Mouse (Mus musculus) layer of hippocampus, adult 11-12 months (tissue): Measurements from ENCODE around the gene Inhbb.
A peak's percentile ranks its signal among the peaks of the same experiment; 100 is the strongest.

Source experiments
- DNase-seq: peaks from one replicate; pipeline ENCODE4 v3.0.0; 2022; ENCODE audit warnings: low spot score

The Inhbb gene

DNA sequence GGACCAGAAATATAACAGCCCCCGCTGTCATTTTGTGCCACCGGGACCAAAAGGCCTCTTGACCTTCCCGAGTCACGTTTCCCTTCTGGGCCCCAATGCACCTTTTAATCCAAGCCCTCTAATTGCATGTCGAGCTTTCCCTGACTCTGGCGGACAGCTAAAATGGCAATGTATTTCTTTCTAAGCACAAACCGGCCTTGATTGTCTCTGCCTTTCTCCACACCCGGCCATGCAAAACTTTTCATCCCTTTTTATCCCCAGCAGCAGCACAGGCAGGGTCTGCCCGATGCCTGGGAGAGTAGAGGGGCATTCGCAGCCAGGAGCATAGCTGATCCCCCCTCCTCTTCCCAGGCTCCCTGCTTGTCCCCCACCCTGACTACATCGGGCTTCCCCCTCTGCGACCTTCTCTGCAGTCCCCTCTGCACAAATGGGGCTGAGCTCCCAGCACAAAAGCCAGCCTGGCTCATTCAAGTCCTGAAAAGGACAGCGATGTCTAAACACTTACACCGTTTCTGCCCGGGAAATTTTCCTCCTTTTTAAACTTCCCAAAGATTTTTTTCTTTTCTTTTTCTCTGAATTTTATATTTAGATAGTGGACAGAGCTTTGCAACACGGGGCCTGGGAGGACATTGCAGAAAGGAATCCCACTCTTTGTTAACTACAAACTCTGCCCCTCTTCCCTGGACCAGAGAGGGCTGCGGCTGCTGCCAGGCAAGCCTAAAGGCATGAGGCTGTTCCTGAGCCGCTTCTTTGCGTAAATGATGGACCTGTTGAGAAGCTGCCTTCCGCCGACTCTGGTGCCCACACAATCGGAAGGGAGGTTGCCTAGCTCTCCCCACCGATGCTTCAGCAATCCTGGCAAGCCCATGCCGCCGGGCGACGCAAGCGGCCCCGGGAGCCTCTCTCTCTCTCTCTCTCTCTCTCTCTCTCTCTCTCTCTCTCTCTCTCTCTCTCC lies 2.6 kb downstream of the Inhbb start:
- DNase-seq: no peak

DNA sequence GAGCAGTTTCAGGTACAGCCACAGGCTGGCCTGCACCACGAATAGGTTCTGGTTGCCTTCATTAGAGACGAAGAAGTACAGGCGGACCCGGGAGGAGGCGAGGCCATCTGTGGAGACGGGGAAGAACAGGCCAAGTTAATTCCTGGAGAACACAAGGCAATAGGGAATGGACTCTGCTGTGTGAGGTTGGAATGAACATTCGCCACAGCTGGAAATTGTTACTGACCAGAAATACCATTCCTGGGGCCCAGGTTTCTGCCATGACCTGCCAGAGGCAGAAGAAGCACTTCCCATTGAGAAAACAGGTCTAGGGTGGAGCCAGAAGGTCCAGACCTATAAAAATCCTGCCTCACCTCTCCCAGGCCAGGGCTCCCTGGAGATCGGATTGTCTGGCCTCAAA lies 4.1 kb downstream of the Inhbb start:
- no peak for DNase-seq

DNA sequence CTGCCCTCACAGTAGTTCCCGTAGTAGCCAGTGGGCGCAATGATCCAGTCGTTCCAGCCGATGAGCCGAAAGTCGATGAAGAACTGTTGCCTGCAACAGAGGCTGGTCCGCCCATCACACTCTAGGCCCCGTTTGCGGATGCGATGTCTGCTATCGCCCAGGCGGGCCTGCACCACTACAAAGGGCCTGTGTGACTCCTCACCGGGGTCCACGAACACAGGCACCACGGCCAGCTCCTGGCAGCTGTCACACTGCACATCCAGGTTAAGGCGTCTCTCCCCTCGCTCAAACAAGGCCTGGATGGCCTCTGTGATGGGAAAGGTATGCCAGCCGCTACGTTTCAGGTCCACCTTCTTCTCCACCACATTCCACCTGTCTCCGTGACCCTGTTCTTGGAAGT lies 4.5 kb downstream of the Inhbb start:
- no peak for DNase-seq

DNA sequence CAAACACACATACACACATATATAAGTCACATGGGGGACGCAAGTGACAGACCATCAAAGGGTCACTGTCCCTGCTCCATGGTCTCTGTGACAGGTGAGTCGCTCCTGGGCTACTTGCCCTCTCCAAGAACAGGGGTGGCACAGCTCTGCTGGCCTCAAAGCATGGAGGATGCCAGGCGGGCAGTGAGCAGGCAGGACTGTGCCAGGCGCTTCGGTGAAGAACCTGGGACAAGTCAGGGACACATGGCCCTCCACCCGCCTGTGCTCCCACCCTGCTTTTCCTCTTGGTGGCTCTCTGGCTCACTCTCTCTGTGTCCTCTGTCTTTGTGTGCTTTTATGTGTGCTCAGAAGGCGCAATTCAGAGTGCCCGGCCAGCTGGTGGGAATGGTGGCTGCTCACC lies 5.4 kb downstream of the Inhbb start:
- no peak for DNase-seq

DNA sequence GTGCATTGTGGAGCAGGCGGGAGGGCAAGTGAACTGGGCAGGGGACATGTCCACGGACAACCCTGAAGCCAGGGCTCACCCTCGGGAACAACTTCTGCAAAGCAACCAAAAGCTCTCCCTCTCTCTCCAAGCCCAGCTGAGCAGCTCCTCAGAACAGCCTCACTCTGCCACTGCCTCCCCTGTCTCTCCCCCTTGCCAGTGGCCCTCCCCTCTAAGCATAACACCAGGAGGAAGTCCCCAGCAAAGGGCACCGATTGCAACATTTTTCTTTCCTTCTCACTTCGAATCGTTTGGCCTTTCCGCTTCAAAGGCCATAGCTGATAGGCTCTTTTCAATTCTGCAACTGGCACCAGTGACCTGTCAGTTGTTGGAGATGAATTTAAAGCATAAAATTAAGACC lies 5.9 kb downstream of the Inhbb start:
- no peak for DNase-seq

DNA sequence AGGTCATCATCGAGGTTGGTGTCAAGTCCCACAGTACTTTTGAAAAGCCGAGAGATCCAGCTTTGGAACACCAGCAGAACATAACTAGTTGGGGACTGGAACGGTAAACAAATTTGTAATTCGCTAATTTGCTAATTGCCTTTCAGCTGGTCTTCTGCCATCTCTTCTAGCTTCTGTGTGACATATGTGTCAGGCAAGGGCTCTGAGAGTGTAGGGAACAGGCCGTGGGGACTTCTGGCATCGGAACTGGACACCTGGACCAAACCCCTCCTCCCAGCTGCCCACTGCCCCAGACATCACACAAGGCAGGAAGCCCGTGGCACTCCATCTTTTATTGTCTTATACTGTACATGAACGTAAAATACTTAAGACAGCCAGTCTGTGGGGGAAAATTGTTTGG lies 6.9 kb downstream of the Inhbb start:
- no peak for DNase-seq

DNA sequence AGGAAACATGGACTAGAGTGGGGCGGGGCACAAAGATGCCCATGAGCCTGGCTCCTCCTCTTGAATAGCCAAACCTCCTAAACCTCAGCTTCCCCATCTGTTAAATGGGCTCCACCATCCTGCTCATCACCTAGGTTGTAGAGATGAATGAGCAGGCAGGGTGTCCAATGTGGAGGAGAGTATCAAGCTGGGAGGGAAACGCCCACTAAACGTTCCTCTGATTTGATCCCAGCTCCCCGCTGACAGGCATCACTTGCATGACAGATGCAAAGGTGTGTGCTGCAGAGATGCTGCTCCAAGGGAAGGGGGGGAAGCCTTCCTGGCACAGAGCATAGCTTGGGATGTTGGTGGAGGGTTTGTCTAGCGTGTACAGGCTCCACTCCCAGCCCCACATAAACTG lies 11.4 kb downstream of the Inhbb start:
- DNase-seq: no peak

DNA sequence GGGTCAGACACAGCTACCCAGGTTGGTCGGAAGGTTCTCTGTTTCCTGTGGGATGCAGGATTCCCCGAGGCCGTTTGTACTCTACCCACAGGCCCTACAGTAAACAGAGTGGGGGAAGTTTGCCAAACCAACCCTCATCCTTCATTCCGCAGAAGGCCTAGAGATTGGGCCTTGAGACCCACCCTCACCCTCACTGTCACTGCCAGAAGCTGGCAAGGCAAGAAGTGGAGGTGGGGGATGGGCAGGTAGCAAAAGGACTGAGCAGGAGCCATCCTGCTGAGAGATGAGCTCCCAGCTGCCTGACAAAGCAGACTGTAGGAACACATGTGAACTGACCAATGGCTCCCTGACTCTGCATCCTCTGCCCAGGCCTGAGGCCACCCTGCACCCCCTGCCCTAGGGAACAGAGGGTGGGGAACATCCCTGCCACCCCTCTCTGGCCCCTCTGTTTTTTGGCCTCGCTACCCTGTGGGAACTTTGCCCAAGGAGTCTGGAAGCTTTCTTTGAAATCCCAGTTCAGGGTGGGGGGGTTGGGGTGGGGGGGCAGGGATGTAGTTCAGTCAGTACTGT lies 12.4 kb downstream of the Inhbb start:
- no peak for DNase-seq

DNA sequence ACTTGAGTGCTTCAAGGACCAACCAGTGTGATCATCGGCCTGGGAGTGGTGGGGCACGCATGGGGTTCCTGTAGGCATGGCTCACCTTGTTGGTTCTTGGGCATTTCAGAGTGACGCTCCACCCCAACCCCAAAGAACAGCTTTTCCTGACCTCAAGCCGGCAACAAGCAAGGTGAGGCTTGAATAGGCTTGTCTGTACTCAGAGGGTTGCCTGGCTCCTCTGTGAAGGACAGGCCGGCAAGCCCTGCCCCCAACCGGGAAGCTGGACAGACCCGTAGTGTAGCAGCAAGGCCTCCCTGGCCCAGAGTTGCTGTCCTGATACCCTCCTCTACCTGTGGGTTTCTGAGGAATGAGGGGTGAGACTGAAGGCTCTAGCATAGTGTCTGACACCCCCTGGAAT lies 12.9 kb downstream of the Inhbb start:
- no peak for DNase-seq

DNA sequence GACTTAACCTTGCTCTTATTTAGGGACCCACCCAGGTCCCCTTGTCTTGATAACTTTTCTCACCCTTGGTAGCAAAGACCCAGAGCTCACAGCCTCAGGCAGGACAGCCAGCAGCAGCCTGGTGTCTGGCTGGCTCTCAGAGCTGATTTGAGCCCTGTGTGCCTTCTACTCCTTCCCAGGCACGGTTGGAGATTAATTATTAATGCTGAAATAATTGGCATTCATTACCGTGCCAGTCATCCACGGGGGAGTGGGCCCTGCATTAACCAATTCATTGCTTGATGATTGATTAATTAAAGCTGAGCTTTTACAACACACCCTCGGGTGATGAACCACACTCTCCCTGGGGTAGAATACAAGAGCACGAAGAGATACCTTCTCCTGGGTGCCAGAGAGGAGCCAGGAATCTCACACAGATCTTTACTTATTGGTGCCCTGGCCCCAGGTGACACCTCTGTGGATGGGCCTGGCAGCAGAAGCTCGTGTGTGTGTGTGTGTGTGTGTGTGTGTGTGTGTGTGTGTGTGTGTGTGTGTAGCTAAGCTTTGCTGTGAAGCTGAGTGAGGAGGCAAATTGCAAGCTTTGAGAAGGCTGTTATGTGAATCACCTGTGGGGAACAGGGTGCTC lies 14.2 kb downstream of the Inhbb start:
- no peak for DNase-seq

DNA sequence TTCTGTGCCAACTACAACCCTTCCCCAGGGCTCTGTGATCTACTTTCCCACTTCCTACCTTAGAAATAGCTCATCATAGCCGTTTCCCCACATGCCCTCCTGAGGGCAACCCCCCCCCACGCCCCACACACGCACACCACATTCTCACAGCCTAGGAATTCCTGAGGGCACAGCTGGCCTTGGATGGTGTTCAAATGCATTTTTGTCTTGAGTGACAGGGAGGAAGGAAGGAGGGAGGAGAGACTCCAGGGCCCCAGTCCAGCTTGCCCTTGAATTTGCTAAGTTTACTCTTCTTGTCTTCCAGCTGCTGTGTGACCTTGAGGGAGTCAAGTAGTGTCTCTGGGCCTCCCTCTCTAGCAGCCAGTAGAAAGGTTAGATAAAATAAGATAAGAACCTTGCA lies 17.2 kb downstream of the Inhbb start:
- no peak for DNase-seq

DNA sequence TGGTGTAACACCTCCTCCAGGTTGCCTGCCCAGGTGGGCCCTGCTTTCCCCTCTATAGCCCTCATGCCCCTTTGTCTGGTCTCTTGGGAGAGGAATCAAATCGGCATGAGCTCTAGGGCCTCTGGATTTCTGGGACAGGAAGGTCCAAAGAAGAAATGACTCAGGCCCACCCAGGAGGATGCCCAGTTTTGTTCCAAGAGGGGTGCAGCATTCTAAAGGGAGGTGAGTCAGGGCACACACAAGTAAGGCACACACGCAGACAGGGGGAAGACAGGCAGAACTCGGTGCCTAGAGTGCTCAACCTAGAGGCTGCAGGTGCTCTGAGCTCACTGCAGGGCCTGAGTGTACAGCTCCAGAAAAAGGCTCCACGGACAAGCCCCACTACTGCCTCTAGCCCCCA lies 17.7 kb downstream of the Inhbb start:
- no peak for DNase-seq

DNA sequence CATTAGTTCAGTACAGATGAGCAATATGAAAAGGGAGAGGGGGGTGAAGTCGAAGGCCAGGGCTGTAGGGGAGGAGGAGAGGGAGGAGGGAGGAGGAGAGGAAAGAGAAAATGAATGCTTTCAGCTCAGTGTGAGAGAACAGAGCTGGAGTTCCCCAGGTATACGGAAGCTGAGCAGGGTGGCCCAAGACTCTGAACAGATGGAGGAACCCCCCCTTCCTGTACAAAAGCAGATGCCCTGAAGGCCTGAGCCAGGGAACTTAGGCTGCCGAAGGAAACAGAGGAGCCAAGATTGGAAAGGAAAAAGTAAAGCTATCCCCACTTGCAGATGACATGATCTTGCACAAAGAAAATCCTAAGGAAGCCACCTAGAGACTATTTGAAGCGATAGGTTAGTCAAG lies 20.8 kb downstream of the Inhbb start:
- DNase-seq: no peak

DNA sequence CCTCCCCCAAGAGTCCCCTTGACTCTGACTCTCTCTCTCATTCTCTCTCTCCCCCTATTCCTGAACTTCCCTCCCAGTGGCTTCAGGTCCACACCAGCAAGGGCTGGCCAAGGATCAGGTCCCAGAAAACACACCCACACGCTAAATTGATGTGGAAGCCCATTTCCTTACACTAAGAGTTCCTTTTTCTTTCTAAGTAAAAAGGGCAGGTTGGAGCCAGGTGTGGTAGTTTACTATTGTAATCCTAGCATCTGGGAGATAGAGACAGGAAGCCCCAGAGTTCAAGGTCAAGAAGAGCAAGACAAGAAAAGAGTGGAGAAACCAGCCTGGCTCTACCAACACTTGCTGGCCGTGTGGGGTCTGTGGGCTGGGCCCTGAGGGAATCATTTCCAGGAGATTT lies 23.4 kb downstream of the Inhbb start:
- no peak for DNase-seq

DNA sequence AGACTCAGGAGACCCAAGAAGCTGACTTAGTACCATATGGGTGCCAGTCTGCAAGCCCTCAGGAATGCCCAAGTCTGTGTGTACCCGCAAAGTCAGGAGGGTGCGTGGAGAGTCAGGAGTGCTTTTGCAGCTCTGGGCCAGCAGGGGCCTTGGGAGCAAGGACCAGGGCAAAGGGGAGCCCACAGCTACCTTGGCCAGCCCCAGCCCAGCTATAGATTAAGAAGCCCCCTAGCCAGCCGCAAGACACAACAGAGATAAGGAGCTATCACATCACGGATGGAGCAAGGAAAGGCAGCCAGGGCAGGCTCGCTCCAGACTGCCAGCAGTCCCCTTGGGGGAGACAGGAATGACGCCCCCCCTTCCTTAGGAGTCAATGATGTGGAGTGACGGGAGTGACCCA lies 24.2 kb downstream of the Inhbb start:
- no peak for DNase-seq

DNA sequence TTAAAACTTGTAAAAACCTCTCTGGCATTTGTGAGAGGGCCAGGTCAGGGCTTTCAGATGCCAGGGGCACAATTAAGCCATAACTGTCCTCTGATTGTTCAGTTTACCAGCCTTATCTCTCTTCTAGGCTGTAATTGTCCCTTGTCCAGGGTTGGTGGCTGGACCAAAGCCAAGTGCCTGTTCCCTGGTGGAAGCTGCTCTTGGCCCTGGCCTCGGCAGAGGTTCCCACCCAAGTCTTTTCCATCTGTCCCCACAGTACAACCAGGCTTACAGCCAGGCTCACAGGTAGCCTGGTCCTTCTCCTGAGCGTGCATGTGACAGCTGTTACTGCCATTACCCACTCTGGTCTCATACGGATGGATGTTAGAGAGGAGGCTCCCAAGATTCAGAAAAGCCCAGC lies 30.7 kb downstream of the Inhbb start:
- no peak for DNase-seq

DNA sequence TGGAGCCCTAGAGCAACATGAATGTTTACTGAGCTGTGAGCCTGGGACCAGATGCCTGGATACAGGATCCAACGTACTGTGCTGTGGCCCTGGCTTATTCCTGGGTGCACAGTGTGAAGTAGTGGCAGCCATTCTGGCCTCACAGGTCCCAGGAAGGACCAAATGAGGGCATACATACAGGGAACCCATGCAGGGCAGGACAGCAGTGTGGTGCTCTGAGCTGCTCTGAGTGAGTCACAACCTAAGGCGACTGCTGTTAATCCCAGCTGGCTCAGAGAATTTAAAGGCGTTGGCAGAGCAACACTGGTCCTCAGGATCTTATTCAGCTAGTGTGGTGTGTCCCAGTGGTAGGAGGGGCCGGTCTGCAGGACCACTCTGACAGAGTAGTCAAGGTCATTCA lies 31.4 kb downstream of the Inhbb start:
- no peak for DNase-seq

DNA sequence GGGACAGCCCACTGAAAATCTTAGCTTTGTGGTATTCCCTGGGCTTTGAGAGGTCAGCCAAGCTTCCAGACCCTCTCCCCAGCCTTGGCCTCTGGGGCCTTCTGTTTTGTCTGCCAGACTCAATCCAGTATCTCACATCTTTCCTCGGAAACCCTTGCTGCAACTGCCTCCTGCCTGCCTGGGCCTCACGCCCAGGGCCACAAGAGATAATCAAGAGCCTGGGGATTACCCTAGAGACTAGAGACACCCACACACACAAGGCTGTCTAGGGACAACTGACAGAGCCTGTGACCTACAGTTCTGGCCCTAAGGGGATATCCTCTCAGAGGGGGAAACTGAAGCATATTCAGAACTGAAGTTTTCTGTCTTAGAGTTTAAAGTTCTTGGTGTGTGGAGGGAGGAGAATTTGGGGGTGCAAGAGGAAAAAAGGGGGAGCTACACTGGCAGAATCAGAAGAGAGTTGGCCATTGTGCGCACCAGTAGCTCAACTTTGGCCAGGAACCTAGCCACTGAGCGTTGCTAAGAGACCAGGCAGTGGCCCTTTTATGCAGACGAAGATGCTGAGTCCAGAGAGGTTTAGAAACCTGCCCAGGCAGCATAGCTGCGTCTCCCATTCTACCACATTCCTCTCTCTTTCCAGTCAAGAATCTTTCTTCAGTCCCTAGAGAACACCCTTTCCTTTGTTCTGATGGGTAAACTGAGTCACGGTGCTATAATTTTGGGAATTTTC lies 32.1 kb downstream of the Inhbb start:
- DNase-seq: no peak

DNA sequence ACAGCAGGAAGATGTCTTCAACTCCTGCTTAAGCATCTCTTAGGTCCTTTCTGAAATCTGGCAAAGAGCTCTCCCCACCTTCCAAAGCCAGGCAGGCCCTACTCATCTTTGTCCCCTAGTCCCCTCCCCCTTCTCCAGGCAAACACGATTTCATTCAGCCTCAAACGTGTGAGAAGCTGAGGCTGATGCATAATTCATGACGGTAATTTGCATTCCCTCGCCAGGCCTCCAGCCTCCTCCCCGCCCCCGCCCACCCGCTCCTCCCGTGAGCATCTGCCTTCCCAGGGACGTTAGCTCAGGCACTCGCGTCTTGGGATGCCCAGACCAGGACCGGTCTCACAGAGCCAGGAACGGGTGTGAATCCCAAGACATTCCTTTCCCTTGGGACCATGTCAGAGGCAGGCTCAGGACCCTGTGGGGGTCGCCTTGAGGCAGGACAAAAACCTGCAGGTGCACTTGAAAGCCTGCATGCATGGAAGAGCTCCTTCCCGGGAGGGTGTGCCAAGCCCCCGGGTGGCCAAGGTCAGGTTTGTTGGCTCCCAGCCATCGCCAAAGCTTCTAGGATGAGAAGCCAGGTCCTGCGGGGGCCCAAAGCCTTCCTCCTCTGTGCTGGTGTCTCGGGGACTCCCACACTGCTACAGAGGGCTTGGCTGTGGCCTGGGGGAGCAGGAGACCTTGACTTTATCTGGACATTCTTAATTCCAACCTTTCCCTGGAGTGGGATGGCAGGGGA lies 33.2 kb downstream of the Inhbb start:
- DNase-seq: peak; percentile 15

DNA sequence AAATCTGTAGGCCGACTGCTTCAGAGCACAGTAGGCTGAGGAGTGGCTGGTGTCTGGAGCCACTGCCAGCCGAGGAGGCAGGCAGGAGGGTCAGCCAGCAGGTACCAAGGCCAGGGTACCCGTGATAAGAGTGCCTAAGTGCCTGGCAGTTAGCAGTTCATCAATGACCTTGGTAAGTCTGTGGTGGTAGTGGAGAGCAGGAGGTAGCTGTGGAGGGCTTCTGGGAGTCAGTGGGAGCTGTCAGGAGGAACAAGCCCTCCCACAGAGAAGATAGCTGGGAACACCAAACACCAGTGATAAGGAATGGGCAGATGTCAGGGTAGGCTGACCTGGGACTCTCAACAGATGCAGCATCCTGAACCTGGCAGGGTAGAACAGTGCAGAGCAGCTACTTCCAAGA lies 35.7 kb downstream of the Inhbb start:
- no peak for DNase-seq

DNA sequence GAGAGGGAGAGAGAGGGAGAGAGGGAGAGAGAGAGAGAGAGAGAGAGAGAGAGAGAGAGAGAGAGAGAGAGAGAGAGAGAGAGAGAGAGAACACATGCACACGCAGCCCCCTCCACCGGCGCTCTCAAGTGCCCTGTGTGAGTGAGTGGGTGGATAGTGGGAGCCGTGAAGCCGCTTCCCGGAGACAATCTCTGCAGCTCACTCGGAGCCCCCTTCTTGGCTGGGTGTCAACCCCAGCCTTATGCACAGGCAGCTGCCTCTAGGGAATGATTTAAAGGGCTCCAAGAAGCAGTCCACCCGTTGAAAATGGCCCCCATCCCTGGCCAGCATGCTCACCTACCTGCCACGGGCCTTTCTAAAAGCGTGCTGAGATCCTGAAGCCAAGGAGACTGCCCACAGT lies 38.1 kb downstream of the Inhbb start:
- DNase-seq: peak; percentile 67

DNA sequence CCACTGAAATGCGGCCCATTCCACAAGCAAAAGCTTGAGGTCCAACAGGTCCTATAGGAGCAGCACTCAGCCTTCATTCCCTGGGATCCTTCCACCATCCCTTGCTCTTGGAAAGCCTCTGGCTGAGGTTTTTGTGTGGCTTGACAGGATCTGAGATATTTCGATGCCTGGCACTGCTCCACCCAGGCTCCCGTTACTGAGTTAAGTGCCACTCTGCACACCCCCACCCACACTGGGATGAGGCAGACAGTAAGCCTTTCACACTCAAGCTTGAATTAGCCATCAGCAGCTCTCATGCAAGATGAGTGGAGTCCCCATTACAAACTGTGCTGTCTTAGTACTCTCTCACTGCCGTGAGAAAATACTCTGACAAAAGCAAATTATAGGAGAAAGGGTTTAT lies 41.4 kb downstream of the Inhbb start:
- no peak for DNase-seq
